Mouse (Mus musculus) right cerebral cortex, adult 2 months (tissue): Measurements from ENCODE around the gene Cyp2d10.
A peak's percentile ranks its signal among the peaks of the same experiment; 100 is the strongest.
"Not testable (repeated sequence)": the region's sequence is repeated elsewhere in the genome, so short reads cannot be mapped to it uniquely, and the experiment has no call there.

Experiments used
- DNase-seq, 2 experiments: peaks; one replicate each; pipeline ENCODE4 v3.0.0; 2021 to 2022; ENCODE audit warnings: low spot score in 2 of 2

Gene Cyp2d10

GRCm38 (mm10) chr15:82406981-82407380, at the start of gene Cyp2d10:
Cyp2d10 (minus strand) TSS chr15:82407195.
- no peak for DNase-seq

- not testable (repeated sequence) for DNase-seq
These were observed 49.2 kb upstream of the Cyp2d10 start for GRCm38 (mm10) chr15:82456086-82456790.

- not testable (repeated sequence) for DNase-seq
These were observed 46.5 kb upstream of the Cyp2d10 start for GRCm38 (mm10) chr15:82453501-82453900.

GRCm38 (mm10) chr15:82452133-82452532, 45.1 kb upstream of the Cyp2d10 start:
- not testable (repeated sequence) for DNase-seq

- not testable (repeated sequence) for DNase-seq
These were observed 43.0 kb upstream of the Cyp2d10 start for GRCm38 (mm10) chr15:82450045-82450444.

- no peak for DNase-seq
These were observed 38.2 kb upstream of the Cyp2d10 start for GRCm38 (mm10) chr15:82445196-82445595.

GRCm38 (mm10) chr15:82443658-82444057, 36.7 kb upstream of the Cyp2d10 start:
- no peak for DNase-seq

GRCm38 (mm10) chr15:82437975-82438617, 31.1 kb upstream of the Cyp2d10 start:
- no peak for DNase-seq

GRCm38 (mm10) chr15:82435606-82436005, 28.6 kb upstream of the Cyp2d10 start:
- no peak for DNase-seq

DNA sequence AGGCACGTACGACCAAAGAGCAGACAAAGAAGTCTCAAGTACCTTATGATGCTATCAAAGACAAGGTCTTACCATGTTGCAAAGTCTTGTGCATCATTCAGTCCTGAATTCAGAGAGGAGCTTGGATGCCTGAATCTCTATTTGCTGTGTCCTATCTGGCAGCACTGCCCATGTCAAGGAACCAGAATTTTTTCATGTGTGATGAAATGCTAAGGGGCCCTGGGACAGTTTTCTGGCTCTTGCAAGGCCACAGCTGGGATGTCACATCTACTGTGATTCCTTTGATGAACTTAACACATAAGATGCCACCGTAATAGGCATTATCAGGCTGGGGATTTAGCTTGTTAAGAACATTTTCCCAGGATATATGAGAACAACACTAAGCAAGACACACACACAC, 28.0 kb upstream of the Cyp2d10 start:
- no peak for DNase-seq

DNA sequence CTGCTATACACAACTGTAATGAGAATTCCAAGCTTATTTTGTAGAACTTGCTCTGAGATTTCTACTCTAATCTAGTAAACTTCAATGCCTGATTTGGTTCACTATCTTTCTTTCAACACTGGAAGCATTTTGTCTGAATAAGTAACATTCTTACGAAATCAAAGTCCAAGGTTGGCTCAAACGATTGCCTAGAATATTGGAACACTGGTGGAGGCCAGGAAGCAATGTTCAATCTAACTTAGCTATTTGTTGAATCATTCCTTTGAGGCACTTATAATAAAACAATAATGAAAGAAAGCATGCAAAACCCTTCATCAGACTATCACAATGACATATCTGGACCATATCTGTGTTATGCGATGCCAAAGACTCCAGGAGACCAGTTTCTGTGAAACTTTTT, 27.5 kb upstream of the Cyp2d10 start:
- no peak for DNase-seq

DNA sequence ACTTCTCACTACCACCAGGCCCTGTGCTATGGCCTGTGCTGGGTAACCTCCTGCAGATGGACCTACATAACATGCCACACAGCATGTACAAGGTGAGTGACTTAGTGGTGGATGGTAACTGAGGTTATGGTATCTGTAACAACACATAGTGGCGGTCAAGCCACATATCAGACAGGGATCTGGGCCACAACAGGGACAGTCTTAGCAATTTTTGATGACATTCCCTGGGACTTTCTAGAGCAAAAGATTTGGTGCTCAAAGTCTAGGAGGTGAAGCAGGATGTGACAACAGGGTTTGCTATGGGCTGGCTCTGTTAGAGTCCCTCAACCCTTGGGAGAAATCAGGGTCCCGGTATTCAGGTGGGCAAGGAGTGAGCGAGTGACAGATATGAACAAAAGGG, 26.6 kb upstream of the Cyp2d10 start:
- no peak for DNase-seq

GRCm38 (mm10) chr15:82433137-82433536, 26.1 kb upstream of the Cyp2d10 start, which contains the start of gene Cyp2d9:
Cyp2d9 (plus strand) TSS chr15:82433437.
- no peak for DNase-seq

DNA sequence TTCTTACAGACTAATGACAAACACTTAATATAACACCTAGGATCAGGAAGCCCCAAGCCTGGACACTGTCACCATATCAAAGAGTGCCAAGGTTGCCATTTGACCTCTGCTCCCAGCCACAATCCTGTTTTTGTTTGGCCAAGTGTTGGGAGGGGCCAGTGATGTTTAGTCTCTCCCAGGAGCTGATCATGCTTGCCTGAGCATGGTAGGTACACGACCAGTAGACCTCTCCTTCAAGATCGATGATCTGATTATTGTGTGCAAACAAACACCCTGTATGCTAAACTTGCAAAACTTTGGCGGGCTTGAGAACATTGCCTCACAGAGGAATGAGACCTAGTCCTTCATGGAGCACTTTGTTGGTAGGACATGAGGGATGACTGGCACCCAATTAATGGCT, 16.5 kb upstream of the Cyp2d10 start:
- DNase-seq: no peak

DNA sequence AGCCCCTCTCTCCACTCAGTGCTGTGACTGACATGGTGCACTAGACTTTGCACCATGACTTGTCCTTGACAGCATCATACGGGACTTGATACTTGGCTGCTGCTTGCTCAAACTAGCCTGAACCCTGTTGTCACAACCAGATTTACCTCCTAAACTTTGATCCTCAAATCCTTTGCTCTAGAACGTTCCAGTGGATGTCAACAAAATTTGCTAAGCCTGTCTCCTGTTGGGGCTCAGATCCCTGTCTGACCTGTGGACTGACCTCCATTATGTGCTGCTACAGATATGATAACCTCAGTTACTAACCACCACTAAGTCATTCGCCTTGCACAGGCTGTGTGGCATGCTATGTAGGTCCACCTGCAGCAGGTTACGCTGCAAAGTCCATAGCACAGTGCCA, 15.9 kb upstream of the Cyp2d10 start:
- DNase-seq: no peak

DNA sequence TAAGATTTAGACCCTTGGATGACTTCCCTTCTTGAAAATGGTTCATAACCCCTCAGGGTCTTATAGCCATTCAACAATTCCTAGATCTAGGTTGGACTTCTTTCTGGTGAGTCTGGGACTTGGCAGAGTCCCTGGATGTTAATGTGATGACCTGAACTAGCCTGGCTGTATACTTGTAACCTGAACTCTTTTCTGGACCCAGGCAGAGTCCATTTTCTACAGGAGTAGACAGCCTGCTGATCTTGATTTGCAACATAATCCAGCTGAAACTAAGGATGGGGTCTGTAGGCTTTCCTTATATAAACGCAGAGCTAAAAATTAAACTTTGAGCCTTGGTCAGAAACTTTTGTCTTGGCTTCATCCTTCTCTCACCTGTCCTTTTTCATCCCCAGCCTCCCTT, 11.6 kb upstream of the Cyp2d10 start:
- DNase-seq: no peak

GRCm38 (mm10) chr15:82416797-82417789, 10.1 kb upstream of the Cyp2d10 start:
- DNase-seq: peak; percentile 81 to 87

GRCm38 (mm10) chr15:82407536-82407935, 541 bp upstream of the Cyp2d10 start:
- DNase-seq: no peak

GRCm38 (mm10) chr15:82404163-82404562, 2.8 kb downstream of the Cyp2d10 start:
- DNase-seq: no peak

DNA sequence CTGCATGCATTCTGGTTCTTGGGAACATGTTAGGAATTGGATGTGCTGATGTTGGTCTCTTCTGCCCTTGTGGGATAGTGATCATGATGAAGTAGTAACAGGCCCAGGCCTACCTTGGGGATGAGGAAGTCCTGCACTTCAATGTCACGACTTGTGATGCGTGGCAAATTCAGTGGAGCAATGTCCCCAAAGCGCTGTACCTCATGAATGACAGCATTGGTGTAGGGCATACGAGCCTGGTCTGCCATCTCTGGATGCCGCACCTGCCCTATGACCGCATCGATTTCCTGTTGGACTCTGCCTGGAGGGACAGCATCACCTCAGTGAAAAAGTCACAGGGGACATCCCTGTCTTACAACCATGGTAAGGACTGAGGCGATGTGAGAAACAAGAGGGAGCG, 3.4 kb downstream of the Cyp2d10 start:
- DNase-seq: no peak

GRCm38 (mm10) chr15:82402741-82403140, 4.3 kb downstream of the Cyp2d10 start:
- DNase-seq: no peak

DNA sequence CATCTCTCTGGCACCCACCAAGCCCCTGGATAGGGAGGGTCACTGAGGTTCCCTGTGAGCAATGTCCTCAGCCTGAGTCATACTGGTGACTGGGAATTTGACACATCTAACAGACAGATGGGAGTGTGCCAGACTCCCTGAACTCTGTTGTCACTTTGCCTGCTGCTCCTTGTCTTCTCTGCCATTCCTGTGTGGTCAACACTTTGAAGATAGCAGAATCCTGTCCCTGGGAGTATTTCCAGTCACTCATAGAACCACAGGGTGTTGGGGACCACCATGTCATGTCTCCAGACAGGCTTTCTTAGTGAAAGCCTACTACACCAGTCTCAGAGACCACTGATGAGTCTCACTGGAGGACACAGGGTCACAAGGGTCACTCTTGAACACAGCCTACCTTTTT, 4.9 kb downstream of the Cyp2d10 start:
- DNase-seq: no peak
